Mouse (Mus musculus): Measurements from ENCODE around the gene Tssk3.

DNA sequence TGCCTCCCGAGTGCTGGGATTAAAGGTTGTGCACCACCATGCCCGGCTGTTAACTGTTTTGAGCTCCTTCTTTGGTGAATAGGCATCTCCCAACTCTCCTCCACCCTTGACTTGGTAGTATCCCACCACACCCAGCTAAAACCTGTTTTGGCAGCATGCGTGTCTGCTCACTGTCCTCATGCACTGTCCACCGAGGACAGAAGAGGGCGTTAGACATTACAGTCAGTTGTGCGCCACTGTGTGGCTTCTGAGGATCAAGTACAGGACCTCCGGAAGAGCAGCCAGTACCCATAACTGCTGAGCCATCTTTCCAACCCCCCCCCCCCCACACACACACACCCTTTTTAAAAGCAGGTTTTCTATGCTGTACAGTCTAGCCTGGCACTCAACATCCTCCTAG, 3.9 kb upstream of the Tssk3 start:
- TF ChIP-seq CTCF (conservative IDR thresholded peaks at IDR 0.05; ENCODE audit: low read length) (no peak), NANOG (IDR thresholded peaks at IDR 0.05; ENCODE audit: borderline replicate concordance, low read length) (no peak)

Measured in E14TG2a.4 (cell line).